Mouse (Mus musculus): ENCODE results near the gene Arnt2.

Gene Arnt2

GRCm38 (mm10) chr7:84246878-84247277, 163.1 kb downstream of the Arnt2 start:
- no peak for ATAC-seq (ENCODE audit: low TSS enrichment)

GRCm38 (mm10) chr7:84246093-84246492, 163.9 kb downstream of the Arnt2 start:
- no peak for ATAC-seq (ENCODE audit: low TSS enrichment)

GRCm38 (mm10) chr7:84240406-84240805, 169.6 kb downstream of the Arnt2 start:
- no peak for ATAC-seq (ENCODE audit: low TSS enrichment)

GRCm38 (mm10) chr7:84237655-84238054, 172.3 kb downstream of the Arnt2 start:
- ATAC-seq (ENCODE audit: low TSS enrichment) = no peak

- no peak for ATAC-seq (ENCODE audit: low TSS enrichment)
Measured at GRCm38 (mm10) chr7:84231396-84231795, 178.6 kb downstream of the Arnt2 start.

- ATAC-seq (ENCODE audit: low TSS enrichment) = no peak
Measured at GRCm38 (mm10) chr7:84227652-84228051, 182.3 kb downstream of the Arnt2 start.

GRCm38 (mm10) chr7:84226909-84227308, 183.1 kb downstream of the Arnt2 start:
- ATAC-seq (ENCODE audit: low TSS enrichment) = no peak

GRCm38 (mm10) chr7:84212112-84212511, 197.9 kb downstream of the Arnt2 start:
- ATAC-seq (ENCODE audit: low TSS enrichment) = no peak

GRCm38 (mm10) chr7:84210585-84211291, 199.2 kb downstream of the Arnt2 start:
- ATAC-seq (ENCODE audit: low TSS enrichment) = no peak

GRCm38 (mm10) chr7:84203981-84204380, 206.0 kb downstream of the Arnt2 start:
- peak; percentile 92 for ATAC-seq (ENCODE audit: low TSS enrichment)

- ATAC-seq (ENCODE audit: low TSS enrichment) = no peak
Measured at GRCm38 (mm10) chr7:84201151-84202068, 208.6 kb downstream of the Arnt2 start.

- ATAC-seq (ENCODE audit: low TSS enrichment) = no peak
Measured at GRCm38 (mm10) chr7:84197208-84197860, 212.6 kb downstream of the Arnt2 start.
